ENCODE assay signal across 25 mouse cellular contexts in the genomic region with DNA sequence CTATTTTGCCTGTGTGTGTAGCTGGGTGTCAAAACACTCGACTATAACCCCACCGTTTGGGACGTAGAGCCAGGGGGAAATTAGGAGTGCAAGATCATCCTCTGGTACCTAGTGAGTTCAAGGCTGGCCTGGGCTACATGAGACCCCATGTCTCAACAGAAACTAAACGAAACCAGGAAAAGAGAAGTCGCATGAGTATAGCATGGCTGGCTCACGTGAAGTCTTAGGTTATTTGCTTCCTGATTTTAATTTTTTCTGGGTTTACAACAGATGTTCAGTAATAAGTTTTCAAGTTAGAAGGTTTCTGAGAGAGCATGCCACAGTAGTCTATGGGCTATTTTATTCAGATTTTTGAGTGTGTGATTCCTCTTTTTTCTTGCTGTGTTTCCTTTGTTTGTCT.
"Had no signal": no experiment of that assay in that cellular context is flagged by ENCODE, and none has a peak within 500 bp of the region (broad histone marks: within the 10 kb centered on the region; RNA-seq: fewer than 3 reads in every experiment).

No protein-coding gene starts in this region.

- H3K27me3 ChIP-seq: heart, embryonic 13.5 days; heart, embryonic 15.5 days; hindbrain, embryonic 13.5 days; hindbrain, embryonic 15.5 days; limb, embryonic 12.5 days; liver, embryonic 12.5 days had no signal

- DNase-seq: gastrocnemius, postnatal 14 days; gastrocnemius, postnatal 36 days; heart, adult 18-20 months; heart, postnatal 14 days; heart, postnatal 36 days; kidney, adult 11 months; kidney, adult 2 months; kidney, adult 9 months; kidney, postnatal 14 days; kidney, postnatal 36 days; layer of hippocampus, adult 9-11 months; layer of hippocampus, postnatal 36 days had no signal

- H3K9me3 ChIP-seq: heart, embryonic 13.5 days; heart, embryonic 15.5 days; hindbrain, embryonic 13.5 days; hindbrain, embryonic 15.5 days; kidney, embryonic 15.5 days; limb, embryonic 10.5 days; limb, embryonic 12.5 days; liver, embryonic 12.5 days had no signal

- H3K9ac ChIP-seq: heart, embryonic 13.5 days; heart, embryonic 15.5 days; hindbrain, embryonic 13.5 days; hindbrain, embryonic 15.5 days; kidney, embryonic 15.5 days; limb, embryonic 12.5 days; liver, embryonic 12.5 days; liver, embryonic 14.5 days had no signal

- H3K36me3 ChIP-seq: heart, embryonic 13.5 days; heart, embryonic 15.5 days; hindbrain, embryonic 13.5 days; hindbrain, embryonic 15.5 days; kidney, embryonic 15.5 days; limb, embryonic 10.5 days; limb, embryonic 12.5 days; liver, embryonic 12.5 days had no signal

- ATAC-seq: hindbrain, postnatal 0 days; intestine, embryonic 16.5 days; liver, embryonic 12.5 days had no signal

- H3K4me2 ChIP-seq: heart, embryonic 11.5 days; heart, embryonic 13.5 days; heart, embryonic 15.5 days; hindbrain, embryonic 13.5 days; hindbrain, embryonic 15.5 days; kidney, embryonic 15.5 days; limb, embryonic 12.5 days; liver, embryonic 12.5 days had no signal

- H3K27ac ChIP-seq: heart, embryonic 13.5 days; heart, embryonic 15.5 days; hindbrain, embryonic 13.5 days; hindbrain, embryonic 15.5 days; hindbrain, postnatal 0 days; kidney, embryonic 15.5 days; kidney, postnatal 0 days; limb, embryonic 10.5 days; limb, embryonic 12.5 days; liver, embryonic 12.5 days; liver, embryonic 14.5 days had no signal

- H3K4me1 ChIP-seq: hindbrain, embryonic 15.5 days; liver, embryonic 12.5 days had no signal

- H3K4me3 ChIP-seq: heart, embryonic 13.5 days; heart, embryonic 15.5 days; hindbrain, embryonic 13.5 days; hindbrain, embryonic 15.5 days; kidney, embryonic 15.5 days; limb, embryonic 10.5 days; limb, embryonic 12.5 days; liver, embryonic 12.5 days had no signal
